Mouse (Mus musculus): ENCODE results near the gene Mad1l1.

DNA sequence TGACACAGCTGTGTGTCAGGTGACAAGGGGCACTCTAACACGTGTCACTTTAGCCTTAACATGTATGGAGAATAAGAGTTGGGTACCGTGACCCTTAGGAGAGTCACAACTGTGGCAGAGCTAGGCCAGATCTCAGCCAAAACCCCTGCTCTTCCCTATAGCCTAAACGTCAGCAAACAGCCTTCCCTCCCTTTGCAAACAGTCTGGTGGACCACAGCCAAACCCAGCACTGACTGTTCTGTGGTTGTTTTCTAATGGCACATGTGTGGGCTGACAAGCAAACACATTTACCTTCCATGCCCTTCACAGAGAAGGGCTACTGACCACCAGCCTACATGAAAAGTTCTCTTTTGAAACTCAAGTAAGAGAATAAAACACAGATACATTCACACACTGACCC, 116.9 kb downstream of the Mad1l1 start:
- TF ChIP-seq CTCF (IDR thresholded peaks at IDR 0.05; ENCODE audit: extremely low read depth, insufficient read depth, insufficient read length, insufficient replicate concordance) (no peak), POLR2A (IDR thresholded peaks at IDR 0.05; ENCODE audit: low read depth, low read length) (no peak)

Measured in spleen, adult 2 months (tissue).